8 mouse cellular contexts compared by ENCODE assay signal in genomic region chr17:27085676-27086075, GRCm38 (mm10). TPM values are rescaled to one million over a fixed set of nuclear protein-coding genes. Genes with fewer than 3 reads are reported as not detected.
DNase-seq lines count a peak whose midpoint lies in the region; ATAC-seq lines count a peak whose summit lies in the region.

No protein-coding gene starts in this region.

- no peak overlapping the region for H3K4me2 ChIP-seq in midbrain, embryonic 13.5 days (replicated peaks)

- H3K9me3 ChIP-seq in midbrain, embryonic 10.5 days (replicated peaks) = no peaks in the 10 kb centered on the region
- H3K9me3 ChIP-seq in midbrain, embryonic 13.5 days = no peaks in the 10 kb centered on the region
- H3K9me3 ChIP-seq in limb, embryonic 10.5 days (replicated peaks) = no peaks in the 10 kb centered on the region

- peaks cover 19% of the 10 kb centered on the region for H3K4me1 ChIP-seq in midbrain, embryonic 10.5 days
- H3K4me1 ChIP-seq in midbrain, embryonic 13.5 days (replicated peaks) = 0 out of 2 replicates have a peak, but pooled peaks cover 5% of the 10 kb centered on the region
- peaks cover 36% of the 10 kb centered on the region for H3K4me1 ChIP-seq in limb, embryonic 10.5 days

- no peaks in the 10 kb centered on the region for H3K36me3 ChIP-seq in midbrain, embryonic 10.5 days
- no peaks in the 10 kb centered on the region for H3K36me3 ChIP-seq in midbrain, embryonic 13.5 days
- peaks cover 11% of the 10 kb centered on the region for H3K36me3 ChIP-seq in limb, embryonic 10.5 days

- 73% methylated on average over 2 of the region's 2 CpGs for WGBS in midbrain, embryonic 10.5 days
- WGBS in midbrain, embryonic 13.5 days = 58% methylated on average over 2 of the region's 2 CpGs
- 83% methylated on average over 2 of the region's 2 CpGs for WGBS in limb, embryonic 10.5 days

- DNase-seq in cerebellum, postnatal 36 days = peak; percentile 37 to 46
- DNase-seq in cerebellum, adult 8-10 months = no peak
- DNase-seq in midbrain, embryonic 10.5 days (ENCODE audit: low spot score) = peak; percentile 57
- peak; percentile 53 for DNase-seq in c-Kit-negative CD71-positive TER-119-positive erythroid progenitor cells, embryonic 14.5 days (ENCODE audit: low read depth, low spot score)
- DNase-seq in limb, embryonic 10.5 days (ENCODE audit: low spot score) = peak; percentile 82
- peak; percentile 67 for DNase-seq in retina, postnatal 1 day

- ATAC-seq in midbrain, embryonic 13.5 days = no peak
- no peak for ATAC-seq in activated CD4-positive, CD25-positive, alpha-beta regulatory T cell, adult 4 months

- H3K27ac ChIP-seq in midbrain, embryonic 10.5 days (replicated peaks) = no peak overlapping the region
- no peak overlapping the region for H3K27ac ChIP-seq in midbrain, embryonic 13.5 days
- H3K27ac ChIP-seq in limb, embryonic 10.5 days = no peak overlapping the region

- H3K9ac ChIP-seq in midbrain, embryonic 13.5 days (replicated peaks) = no peak overlapping the region

- no peaks in the 10 kb centered on the region for H3K27me3 ChIP-seq in midbrain, embryonic 10.5 days (ENCODE audit: low read depth, poor library complexity, severe bottlenecking)
- H3K27me3 ChIP-seq in midbrain, embryonic 13.5 days = no peaks in the 10 kb centered on the region
- no peaks in the 10 kb centered on the region for H3K27me3 ChIP-seq in limb, embryonic 10.5 days (ENCODE audit: low read depth, poor library complexity, severe bottlenecking)

- H3K4me3 ChIP-seq in midbrain, embryonic 10.5 days = no peak overlapping the region
- H3K4me3 ChIP-seq in midbrain, embryonic 13.5 days (replicated peaks) = no peak overlapping the region
- no peak overlapping the region for H3K4me3 ChIP-seq in limb, embryonic 10.5 days

RNA-seq across cellular contexts. Expression of gene Itpr3, which starts 28.6 kb away (rescaled TPM):
- 1.0 and 1.3 TPM in 2 replicates for polyA plus RNA-seq in midbrain, embryonic 10.5 days (2016; fragmentation: Nextera tagmentation; extraction: Ambion mirVana)
- polyA plus RNA-seq in midbrain, embryonic 13.5 days (2015; fragmentation: Nextera tagmentation; extraction: Ambion mirVana) = 0.68 and 1.3 TPM in 2 replicates
- polyA plus RNA-seq in limb, embryonic 10.5 days (2016; fragmentation: Nextera tagmentation; extraction: Ambion mirVana) = 4.3 and 4.8 TPM in 2 replicates
- polyA plus RNA-seq in activated CD4-positive, CD25-positive, alpha-beta regulatory T cell, adult 4 months (2017; shearing (Covaris generic)) = 1 to 10 TPM; 5.8 to 6.4 TPM

RNA-seq across cellular contexts. Expression of gene Uqcc2, which starts 48.0 kb away (rescaled TPM):
- 404 and 411 TPM in 2 replicates for polyA plus RNA-seq in midbrain, embryonic 10.5 days (2016; fragmentation: Nextera tagmentation; extraction: Ambion mirVana)
- polyA plus RNA-seq in midbrain, embryonic 13.5 days (2015; fragmentation: Nextera tagmentation; extraction: Ambion mirVana) = 356 and 378 TPM in 2 replicates
- polyA plus RNA-seq in limb, embryonic 10.5 days (2016; fragmentation: Nextera tagmentation; extraction: Ambion mirVana) = 400 and 433 TPM in 2 replicates
- 100 to 1,000 TPM; 133 to 145 TPM for polyA plus RNA-seq in activated CD4-positive, CD25-positive, alpha-beta regulatory T cell, adult 4 months (2017; shearing (Covaris generic))

RNA-seq across cellular contexts. Expression of gene Bak1, which starts 56.9 kb away (rescaled TPM):
- polyA plus RNA-seq in midbrain, embryonic 10.5 days (2016; fragmentation: Nextera tagmentation; extraction: Ambion mirVana) = 2.8 and 3.4 TPM in 2 replicates
- 2.4 and 3.1 TPM in 2 replicates for polyA plus RNA-seq in midbrain, embryonic 13.5 days (2015; fragmentation: Nextera tagmentation; extraction: Ambion mirVana)
- 3.7 and 4.6 TPM in 2 replicates for polyA plus RNA-seq in limb, embryonic 10.5 days (2016; fragmentation: Nextera tagmentation; extraction: Ambion mirVana)
- 10 to 100 TPM in 1 of 2 experiments, 1 to 10 TPM in 1; 9.8 to 17.6 TPM for polyA plus RNA-seq in activated CD4-positive, CD25-positive, alpha-beta regulatory T cell, adult 4 months (2017; shearing (Covaris generic))
